Mouse (Mus musculus) small intestine, adult 2 months (tissue): ENCODE data around the gene Hbb-bs. TPM values are rescaled to one million over a fixed set of nuclear protein-coding genes. Genes with fewer than 3 reads are reported as not detected.
"Not testable (repeated sequence)": the region's sequence is repeated elsewhere in the genome, so short reads cannot be mapped to it uniquely, and the experiment has no call there.

Experiments used
- H3K27ac ChIP-seq: fragments of 200-500 bp; 2 replicates; pipeline ENCODE4 v1.5.1; 2012; ENCODE audit warnings: low read depth, low read length, control low read depth, inconsistent platforms; ENCODE audit not compliant: insufficient read depth
- H3K27me3 ChIP-seq: fragments of 200-500 bp; 2 replicates; pipeline ENCODE4 v1.6.1; 2012; ENCODE audit warnings: mild to moderate bottlenecking, moderate library complexity, low read length, inconsistent platforms; ENCODE audit not compliant: control insufficient read depth, insufficient read depth
- H3K36me3 ChIP-seq: fragments of 200-500 bp; 2 replicates; pipeline ENCODE4 v1.6.1; 2012; ENCODE audit warnings: mild to moderate bottlenecking, low read length, control low read depth, inconsistent platforms; ENCODE audit not compliant: control insufficient read depth, insufficient read depth
- H3K4me1 ChIP-seq: fragments of 200-500 bp; 2 replicates; pipeline ENCODE4 v1.6.1; 2012; ENCODE audit warnings: low read length, inconsistent platforms, mixed read lengths; ENCODE audit not compliant: control insufficient read depth, insufficient read depth, insufficient read length
- H3K4me3 ChIP-seq: fragments of 200-500 bp; 2 replicates; pipeline ENCODE4 v1.5.1; 2012; ENCODE audit warnings: low read depth, mild to moderate bottlenecking, control low read depth, inconsistent platforms, low read length, moderate library complexity
- CTCF ChIP-seq: fragments of 200-500 bp; IDR thresholded peaks from 2 replicates; pipeline ENCODE4 v1.5.1; 2012; ENCODE audit warnings: low read depth, mild to moderate bottlenecking, control low read depth, inconsistent platforms, low read length, moderate library complexity, mixed read lengths; ENCODE audit not compliant: insufficient replicate concordance, insufficient read length; ENCODE audit errors: extremely low read depth
- POLR2A ChIP-seq: fragments of 200-500 bp; IDR thresholded peaks from 2 replicates; pipeline ENCODE4 v1.6.1; 2012; ENCODE audit warnings: low read depth, mild to moderate bottlenecking, control low read depth, inconsistent platforms, low read length, moderate library complexity
- WGBS: fragments of 180-500 bp; shearing (Covaris S2); methylation state at CpG from one replicate; pipeline ENCODE4 v1.1.7; 2018; 5-methylcytosine and 5-hydroxymethylcytosine counted together
- polyA plus RNA-seq: library from polyadenylated mRNA; depleted of rRNA; stranded (reverse); fragments of >200 nt; gene quantifications from 2 replicates; pipeline ENCODE4 v1.2.3, GENCODE M21; 2012

The Hbb-bs gene
- polyA plus RNA-seq, 1 experiment: 59.9 TPM

DNA sequence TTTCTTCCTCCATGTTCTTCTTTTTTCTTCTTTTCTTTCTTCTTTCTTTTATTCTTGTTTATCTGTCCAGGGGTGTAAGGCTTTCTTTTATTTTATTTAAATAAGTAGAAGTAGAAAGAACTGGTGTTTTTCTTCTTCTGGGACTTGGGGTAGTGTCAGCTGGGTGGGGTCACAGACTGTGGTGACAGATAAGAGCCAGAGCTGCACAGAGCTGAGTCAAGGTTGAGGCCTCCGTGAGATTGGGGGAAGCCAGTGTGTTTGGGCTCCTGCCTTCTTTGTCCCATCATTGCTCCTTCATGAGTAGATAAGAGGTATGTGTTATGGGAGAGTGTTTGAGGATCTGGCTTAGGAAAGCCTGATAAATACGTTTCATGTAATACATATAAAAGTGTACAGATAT is 31.2 kb upstream of the Hbb-bs start:
- no peaks in the 10 kb centered on the region for H3K4me1 ChIP-seq
- H3K36me3 ChIP-seq: no peaks in the 10 kb centered on the region
- TF ChIP-seq CTCF (no peak), POLR2A (no peak)
- no peaks in the 10 kb centered on the region for H3K27me3 ChIP-seq
- H3K4me3 ChIP-seq: no peak overlapping the region
- H3K27ac ChIP-seq: no peak overlapping the region
- WGBS: 44% methylated on average over 2 of the region's 2 CpGs

GRCm38 (mm10) chr7:103854669-103855068 is 26.8 kb upstream of the Hbb-bs start:
- no peaks in the 10 kb centered on the region for H3K36me3 ChIP-seq
- WGBS: 56% methylated on average over 1 of the region's 1 CpGs
- TF ChIP-seq POLR2A (no peak), CTCF (no peak)
- no peaks in the 10 kb centered on the region for H3K4me1 ChIP-seq
- H3K4me3 ChIP-seq: no peak overlapping the region
- no peak overlapping the region for H3K27ac ChIP-seq
- no peaks in the 10 kb centered on the region for H3K27me3 ChIP-seq

- H3K4me1 ChIP-seq: no peaks in the 10 kb centered on the region
- H3K27ac ChIP-seq: no peak within 1 kb of the TSS
- TF ChIP-seq POLR2A: no peak
- TF ChIP-seq CTCF: no peak
- H3K36me3 ChIP-seq: no peaks in the 10 kb centered on the region
- 49% methylated on average over 2 of the region's 2 CpGs for WGBS
- no peak within 1 kb of the TSS for H3K4me3 ChIP-seq
- no peaks in the 10 kb centered on the region for H3K27me3 ChIP-seq
Measured at GRCm38 (mm10) chr7:103853090-103853489, 25.2 kb upstream of the Hbb-bs start, which contains the start of gene Hbb-y. TSS of gene Hbb-y (minus strand) at chr7:103853216.

GRCm38 (mm10) chr7:103844525-103845325 is 16.8 kb upstream of the Hbb-bs start:
- no peaks in the 10 kb centered on the region for H3K4me1 ChIP-seq
- H3K4me3 ChIP-seq: no peak overlapping the region
- 34% methylated on average over 2 of the region's 2 CpGs for WGBS
- no peak overlapping the region for H3K27ac ChIP-seq
- no peaks in the 10 kb centered on the region for H3K36me3 ChIP-seq
- TF ChIP-seq CTCF: no peak
- TF ChIP-seq POLR2A: no peak
- no peaks in the 10 kb centered on the region for H3K27me3 ChIP-seq

GRCm38 (mm10) chr7:103843034-103843433 is 15.1 kb upstream of the Hbb-bs start, which contains the start of gene Hbb-bh1:
TSS of gene Hbb-bh1 (minus strand) at chr7:103843164.
- no peak for TF ChIP-seq CTCF
- TF ChIP-seq POLR2A: no peak
- Histone ChIP-seq H3K27ac (no peak within 1 kb of the TSS), H3K36me3 (no peaks in the 10 kb centered on the region), H3K4me3 (no peak within 1 kb of the TSS), H3K27me3 (no peaks in the 10 kb centered on the region), H3K4me1 (no peaks in the 10 kb centered on the region)
- 68% methylated on average over 2 of the region's 2 CpGs for WGBS

DNA sequence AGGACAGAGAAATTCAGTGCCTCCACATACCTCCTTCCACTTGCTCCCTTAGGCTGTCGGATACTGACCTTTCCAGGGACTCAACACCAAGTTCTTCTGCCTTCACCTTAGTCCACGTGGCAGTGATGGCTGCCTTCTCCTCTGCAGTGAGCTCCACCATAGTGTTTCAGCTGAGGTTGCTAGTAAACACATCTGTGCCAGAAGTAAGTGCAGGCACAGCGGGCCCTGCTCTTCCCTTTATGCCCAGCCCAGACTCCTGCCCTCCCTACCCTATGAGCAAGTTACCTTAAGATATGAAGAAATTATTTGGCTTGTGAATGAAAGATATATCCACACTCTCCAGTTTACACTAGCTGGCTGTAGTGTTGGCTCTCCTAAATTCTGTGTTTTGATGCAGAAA is 12.4 kb upstream of the Hbb-bs start, which contains the start of gene Hbb-bh2:
Gene Hbb-bh2, minus strand, starts transcription at position 253 of the 400 bp plus-strand sequence.
- TF ChIP-seq POLR2A (no peak), CTCF (no peak)
- no peaks in the 10 kb centered on the region for H3K36me3 ChIP-seq
- H3K4me1 ChIP-seq: no peaks in the 10 kb centered on the region
- no peak within 1 kb of the TSS for H3K4me3 ChIP-seq
- no peak within 1 kb of the TSS for H3K27ac ChIP-seq
- H3K27me3 ChIP-seq: no peaks in the 10 kb centered on the region
- 68% methylated on average over 3 of the region's 3 CpGs for WGBS

- not testable (repeated sequence) for H3K4me1 ChIP-seq, H3K4me3 ChIP-seq, H3K27ac ChIP-seq, H3K27me3 ChIP-seq, H3K36me3 ChIP-seq
- WGBS: no CpG with 5 or more reads among the region's 2 CpGs
Measured at GRCm38 (mm10) chr7:103827139-103827538, 757 bp downstream of the Hbb-bs start.
